Mouse (Mus musculus) ES-Bruce4 (cell line): ENCODE data around the gene Usf1.

Experiments
- CTCF ChIP-seq: IDR thresholded peaks from one replicate; pipeline ENCODE4 v1.8.1; 2011; ENCODE audit warnings: low read depth, low read length
- EP300 ChIP-seq: IDR thresholded peaks from 2 replicates; pipeline ENCODE4 v1.6.1; 2011; ENCODE audit warnings: low read depth, low read length; ENCODE audit not compliant: insufficient read depth
- POLR2A ChIP-seq: IDR thresholded peaks from one replicate; pipeline ENCODE4 v1.8.1; 2011; ENCODE audit warnings: low read length; ENCODE audit not compliant: insufficient read depth

- no peak for TF ChIP-seq CTCF
- no peak for TF ChIP-seq POLR2A
- TF ChIP-seq EP300, result no peak
These were observed 39.9 kb downstream of the Usf1 start for GRCm38 (mm10) chr1:171451001-171451400.
